Comparison of ENCODE assay signal across 21 mouse cellular contexts in genomic region chr3:96038851-96039250, GRCm38 (mm10). TPM values are rescaled to one million over a fixed set of nuclear protein-coding genes. Genes with fewer than 3 reads are reported as not detected.
DNase-seq lines count a peak whose midpoint lies in the region; ATAC-seq and TF ChIP-seq lines count a peak whose summit lies in the region.
"Had no signal": no experiment of that assay in that cellular context is flagged by ENCODE, and none has a peak within 500 bp of the region (broad histone marks: within the 10 kb centered on the region; RNA-seq: fewer than 3 reads in every experiment).

No protein-coding gene starts in this region.

- TF ChIP-seq CTCF in heart, adult 2 months (IDR thresholded peaks at IDR 0.05) = no peak

- no peaks in the 10 kb centered on the region for H3K9me3 ChIP-seq in heart, embryonic 10.5 days
- H3K9me3 ChIP-seq in intestine, embryonic 14.5 days (ENCODE audit: control insufficient read depth, low read length) = no peaks in the 10 kb centered on the region
- no peaks in the 10 kb centered on the region for H3K9me3 ChIP-seq in intestine, embryonic 15.5 days
- H3K9me3 ChIP-seq: G1E had no signal

- H3K27ac ChIP-seq in heart, embryonic 10.5 days = no peak overlapping the region
- no peak overlapping the region for H3K27ac ChIP-seq in heart, adult 2 months
- H3K27ac ChIP-seq in intestine, embryonic 14.5 days (ENCODE audit: low read depth) = no peak overlapping the region
- H3K27ac ChIP-seq in intestine, embryonic 15.5 days = no peak overlapping the region

- no peaks in the 10 kb centered on the region for H3K36me3 ChIP-seq in heart, embryonic 10.5 days
- H3K36me3 ChIP-seq in heart, adult 2 months (ENCODE audit: control insufficient read depth, insufficient read depth, low read length) = peaks cover 2% of the 10 kb centered on the region
- 0 out of 2 replicates have a peak, but pooled peaks cover 6% of the 10 kb centered on the region for H3K36me3 ChIP-seq in intestine, embryonic 14.5 days (ENCODE audit: control insufficient read depth, insufficient read depth, low read length)
- no peaks in the 10 kb centered on the region for H3K36me3 ChIP-seq in intestine, embryonic 15.5 days

- no peak for TF ChIP-seq EP300 in heart, adult 2 months (IDR thresholded peaks at IDR 0.05; ENCODE audit: insufficient read depth, low read depth, low read length)

- no peaks in the 10 kb centered on the region for H3K79me2 ChIP-seq in heart, adult 2 months (replicated peaks; ENCODE audit: control insufficient read depth, insufficient read depth, low read length)

- no peak overlapping the region for H3K4me3 ChIP-seq in heart, embryonic 10.5 days
- no peak overlapping the region for H3K4me3 ChIP-seq in heart, adult 2 months
- H3K4me3 ChIP-seq in intestine, embryonic 14.5 days (ENCODE audit: low read depth, low read length) = no peak overlapping the region
- H3K4me3 ChIP-seq in intestine, embryonic 15.5 days (replicated peaks) = no peak overlapping the region

- H3K4me2 ChIP-seq in intestine, embryonic 14.5 days (ENCODE audit: low read length) = no peak overlapping the region
- no peak overlapping the region for H3K4me2 ChIP-seq in intestine, embryonic 15.5 days (replicated peaks)

- intact Hi-C loops in heart, postnatal 10 days (cut with DNase I) = loop anchor here (5.0 kb wide), 1 partner anchor 37 kb away; no protein-coding TSS in a partner anchor
- intact Hi-C loops in heart, adult 2 months (cut with DNase I) = no loop called here

- 93% methylated on average over 4 of the region's 4 CpGs for WGBS in heart, embryonic 10.5 days
- WGBS in heart, adult 2 months = 96% methylated on average over 4 of the region's 4 CpGs
- WGBS in intestine, embryonic 14.5 days = 94% methylated on average over 4 of the region's 4 CpGs
- WGBS in intestine, embryonic 15.5 days = 95% methylated on average over 4 of the region's 4 CpGs

- peaks cover 25% of the 10 kb centered on the region for H3K4me1 ChIP-seq in heart, embryonic 10.5 days
- no peaks in the 10 kb centered on the region; the same call in 1 of the 2 replicates for H3K4me1 ChIP-seq in heart, adult 2 months (ENCODE audit: control insufficient read depth, insufficient read depth, low read length)
- H3K4me1 ChIP-seq in intestine, embryonic 14.5 days (replicated peaks; ENCODE audit: control insufficient read depth, insufficient read depth, low read length) = no peaks in the 10 kb centered on the region
- no peaks in the 10 kb centered on the region for H3K4me1 ChIP-seq in intestine, embryonic 15.5 days (replicated peaks)

- peak; percentile 85 for DNase-seq in heart, adult 11 months
- DNase-seq in heart, postnatal 10 days = no peak
- peak; percentile 59 for DNase-seq in heart, embryonic 10.5 days (ENCODE audit: low spot score)
- DNase-seq in heart, adult 2 months = no peak
- peak; percentile 32 for DNase-seq in intestine, embryonic 14.5 days (ENCODE audit: low spot score)
- DNase-seq: adrenal gland, adult 2 months; adrenal gland, adult 8-10 months; adrenal gland, postnatal 10 days; adrenal gland, postnatal 14 days; adrenal gland, postnatal 25 days; adrenal gland, postnatal 36 days; B cell, adult 2 months; cerebellum, adult 11 months; cerebellum, adult 11-12 months; cerebellum, adult 18-20 months had no signal

- no peak for TF ChIP-seq POLR2A in heart, adult 2 months (IDR thresholded peaks at IDR 0.05; ENCODE audit: insufficient read depth, low read depth, low read length)

- no peak for ATAC-seq in intestine, embryonic 14.5 days (replicated peaks; ENCODE audit: low FRiP score, low TSS enrichment, low read depth)
- no peak for ATAC-seq in intestine, embryonic 15.5 days
- ATAC-seq: activated CD4-positive, CD25-positive, alpha-beta regulatory T cell, adult 4 months; CD4-positive, CD25-positive, alpha-beta regulatory T cell, adult 4 months; Patski had no signal

- H3K27me3 ChIP-seq in heart, embryonic 10.5 days (ENCODE audit: insufficient read depth, poor library complexity, severe bottlenecking) = no peaks in the 10 kb centered on the region
- no peaks in the 10 kb centered on the region for H3K27me3 ChIP-seq in heart, adult 2 months (ENCODE audit: control insufficient read depth, insufficient read depth, low read length)
- no peaks in the 10 kb centered on the region for H3K27me3 ChIP-seq in intestine, embryonic 14.5 days (replicated peaks; ENCODE audit: control insufficient read depth, insufficient read depth, low read length)
- no peaks in the 10 kb centered on the region for H3K27me3 ChIP-seq in intestine, embryonic 15.5 days (replicated peaks)
- H3K27me3 ChIP-seq: CH12.LX, Patski had no signal

- H3K9ac ChIP-seq in heart, adult 2 months (ENCODE audit: low read depth, low read length) = no peak overlapping the region
- H3K9ac ChIP-seq in intestine, embryonic 14.5 days (ENCODE audit: low read length) = no peak overlapping the region
- H3K9ac ChIP-seq in intestine, embryonic 15.5 days = no peak overlapping the region

RNA-seq across cellular contexts. Expression of gene Vps45, which starts 19.4 kb away (rescaled TPM):
- 10 to 100 TPM; 24.7 to 34.4 TPM for total RNA-seq in heart, postnatal 10 days (2021)
- polyA plus RNA-seq in heart, embryonic 10.5 days (2016; fragmentation: Nextera tagmentation; extraction: Ambion mirVana) = 26.1 and 30.6 TPM in 2 replicates
- 10 to 100 TPM; 23.0 to 24.5 TPM for total RNA-seq in heart, adult 2 months (2021)
- 4.3 and 7.1 TPM in 2 replicates for polyA plus RNA-seq in heart, adult 2 months (2012; rRNA removed)
- 20.6 and 25.8 TPM in 2 replicates for polyA plus RNA-seq in intestine, embryonic 14.5 days (2014; fragmentation: Nextera tagmentation; extraction: Ambion mirVana)
- 28.4 and 32.4 TPM in 2 replicates for polyA plus RNA-seq in intestine, embryonic 15.5 days (2015; fragmentation: Nextera tagmentation; extraction: Ambion mirVana)

RNA-seq across cellular contexts. Expression of gene Plekho1, which starts 43.0 kb away (rescaled TPM):
- 100 to 1,000 TPM; 111 to 118 TPM for total RNA-seq in heart, postnatal 10 days (2021)
- 75.1 and 88.2 TPM in 2 replicates for polyA plus RNA-seq in heart, embryonic 10.5 days (2016; fragmentation: Nextera tagmentation; extraction: Ambion mirVana)
- total RNA-seq in heart, adult 2 months (2021) = 10 to 100 TPM; 65.4 to 67.5 TPM
- polyA plus RNA-seq in heart, adult 2 months (2012; rRNA removed) = 82.8 and 110 TPM in 2 replicates
- 33.3 and 35.0 TPM in 2 replicates for polyA plus RNA-seq in intestine, embryonic 14.5 days (2014; fragmentation: Nextera tagmentation; extraction: Ambion mirVana)
- 28.0 and 30.1 TPM in 2 replicates for polyA plus RNA-seq in intestine, embryonic 15.5 days (2015; fragmentation: Nextera tagmentation; extraction: Ambion mirVana)

Comparison
In these comparisons a context has a peak if more than half of its experiments do, and no peak if none do; other contexts are left out.
1. DNase-seq: peak in heart, adult 11 months (single experiment), heart, embryonic 10.5 days (single experiment) and intestine, embryonic 14.5 days (single experiment); none in heart, postnatal 10 days (0 of 2) and heart, adult 2 months (0 of 2).